Mouse (Mus musculus): ENCODE results near the gene Desi2.

- no peak for TF ChIP-seq CTCF (IDR thresholded peaks at IDR 0.05; ENCODE audit: low read depth)
- no peak for TF ChIP-seq EP300 (IDR thresholded peaks at IDR 0.05; ENCODE audit: low read depth)
These were observed 104.5 kb downstream of the Desi2 start for GRCm38 (mm10) chr1:178291716-178292115.

All from liver, embryonic 14.5 days (tissue).